Mouse (Mus musculus) thymus, adult 2 months (tissue): ENCODE measurements around the gene Gen1.

Experiments used
- CTCF ChIP-seq: fragments of 200-500 bp; IDR thresholded peaks from 2 replicates; pipeline ENCODE4 v1.5.1; 2012; ENCODE audit warnings: mild to moderate bottlenecking, control low read depth, low read length, moderate library complexity, borderline replicate concordance; ENCODE audit not compliant: control insufficient read depth, poor library complexity, insufficient read depth; ENCODE audit errors: extremely low read depth
- POLR2A ChIP-seq: fragments of 200-500 bp; IDR thresholded peaks from 2 replicates; pipeline ENCODE4 v1.6.1; 2012; ENCODE audit warnings: mild to moderate bottlenecking, low read length, control low read depth, moderate library complexity; ENCODE audit not compliant: control insufficient read depth, poor library complexity, insufficient read depth; ENCODE audit errors: extremely low read depth

- no peak for TF ChIP-seq CTCF
- no peak for TF ChIP-seq POLR2A
These were observed 18.1 kb downstream of the Gen1 start for GRCm38 (mm10) chr12:11247460-11247859.
